Mouse (Mus musculus) CH12.LX (cell line): ENCODE measurements around the gene Rab11fip3.
A peak's percentile ranks its signal among the peaks of the same experiment; 100 is the strongest.

ENCODE experiments used
- CTCF ChIP-seq, 2 experiments: IDR thresholded peaks in 1 of 2; conservative IDR thresholded peaks in 1 of 2; 2 replicates each; pipeline ENCODE4 v1.5.1; 2011 to 2012; ENCODE audit warnings: low read depth in 2 of 2, low read length in 2 of 2, improper control_type of control experiment in 1 of 2, inconsistent platforms in 1 of 2, mild to moderate bottlenecking in 1 of 2, moderate library complexity in 1 of 2
- EP300 ChIP-seq: IDR thresholded peaks from 2 replicates; pipeline ENCODE4 v1.6.1; 2011; ENCODE audit warnings: low read length, improper control_type of control experiment
- JUND ChIP-seq: conservative IDR thresholded peaks from 2 replicates; pipeline ENCODE4 v1.6.1; 2011; ENCODE audit warnings: low read depth, low read length, improper control_type of control experiment
- KAT2A ChIP-seq: IDR thresholded peaks from 2 replicates; pipeline ENCODE4 v1.6.1; 2012; ENCODE audit warnings: low read length, improper control_type of control experiment, inconsistent platforms; ENCODE audit not compliant: insufficient replicate concordance
- MAFK ChIP-seq: IDR thresholded peaks from 2 replicates; pipeline ENCODE4 v1.6.1; 2011; ENCODE audit warnings: low read length, improper control_type of control experiment; ENCODE audit not compliant: insufficient replicate concordance
- POLR2A ChIP-seq: IDR thresholded peaks from 2 replicates; pipeline ENCODE4 v1.6.1; 2011; ENCODE audit warnings: low read depth, mild to moderate bottlenecking, improper control_type of control experiment, low read length
- RCOR1 ChIP-seq: conservative IDR thresholded peaks from 2 replicates; pipeline ENCODE4 v1.6.1; 2012; ENCODE audit warnings: low read depth, mild to moderate bottlenecking, inconsistent platforms, low read length, improper control_type of control experiment
- SIN3A ChIP-seq: IDR thresholded peaks from 2 replicates; pipeline ENCODE4 v1.6.1; 2012; ENCODE audit warnings: low read length, improper control_type of control experiment, inconsistent platforms
- SMC3 ChIP-seq: IDR thresholded peaks from 2 replicates; pipeline ENCODE4 v1.6.1; 2011; ENCODE audit warnings: low read depth, low read length, improper control_type of control experiment
- TCF12 ChIP-seq: IDR thresholded peaks from 2 replicates; pipeline ENCODE4 v1.6.1; 2014; ENCODE audit warnings: low read depth, mild to moderate bottlenecking, inconsistent platforms, low read length, improper control_type of control experiment
- USF1 ChIP-seq: IDR thresholded peaks from 2 replicates; pipeline ENCODE4 v1.6.1; 2014; ENCODE audit warnings: low read depth, mild to moderate bottlenecking, inconsistent platforms, low read length, improper control_type of control experiment
- USF2 ChIP-seq: conservative IDR thresholded peaks from 2 replicates; pipeline ENCODE4 v1.6.1; 2011; ENCODE audit warnings: low read depth, low read length, improper control_type of control experiment

DNA sequence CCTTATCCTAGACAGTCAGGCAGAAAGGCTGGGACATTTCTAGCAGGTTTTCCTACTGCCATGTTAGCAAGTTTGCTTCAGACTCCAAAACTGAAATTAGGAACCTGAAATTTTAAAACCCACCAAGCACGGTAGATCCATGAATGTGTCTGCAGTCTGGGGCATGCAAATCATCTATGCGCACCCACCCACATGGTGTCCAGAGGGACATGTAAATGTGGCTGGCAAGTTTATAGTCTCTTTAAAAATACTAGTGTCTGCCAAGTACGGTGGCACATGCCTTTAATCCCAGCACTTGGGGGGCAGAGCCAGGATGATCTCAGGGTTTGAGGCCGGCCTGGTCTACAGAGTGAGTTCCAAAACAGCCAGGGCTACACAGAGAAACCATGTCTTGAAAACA is 41.1 kb downstream of the Rab11fip3 start:
- no peak for TF ChIP-seq CTCF (conservative IDR thresholded peaks at IDR 0.05 in 1 of 2, IDR thresholded peaks at IDR 0.05 in 1 of 2; ENCODE audit: low read depth in 2 of 2, low read length in 2 of 2)
- no peak for TF ChIP-seq MAFK
- no peak for TF ChIP-seq KAT2A
- no peak for TF ChIP-seq SMC3
- no peak for TF ChIP-seq POLR2A
- no peak for TF ChIP-seq USF2
- no peak for TF ChIP-seq TCF12
- peak; percentile 41 for TF ChIP-seq EP300
- no peak for TF ChIP-seq JUND
- TF ChIP-seq USF1: no peak
- TF ChIP-seq SIN3A: 0 out of 2 replicates have a peak, but pooled peaks have one; percentile 32
- no peak for TF ChIP-seq RCOR1
